Mouse (Mus musculus) layer of hippocampus, postnatal 25 days (tissue): ENCODE measurements at regions not wholly inside any gene's neighbourhood (a gene's known extent, or its start where the extent isn't known, plus 50 kb on each side); places are given as distances from the start of the nearest gene placed in this dataset.
"Not testable (repeated sequence)": the region's sequence is repeated elsewhere in the genome, so short reads cannot be mapped to it uniquely, and the experiment has no call there.

Experiments
- DNase-seq, 2 experiments: peaks; one replicate each; pipeline ENCODE4 v3.0.0; 2022; ENCODE audit warnings: mixed read lengths in 2 of 2, low spot score in 1 of 2; ENCODE audit errors: extremely low spot score in 1 of 2

- no peak for DNase-seq
Measured at GRCm38 (mm10) chr15:91916946-91917345, 78.9 kb downstream of the Smgc start.

DNA sequence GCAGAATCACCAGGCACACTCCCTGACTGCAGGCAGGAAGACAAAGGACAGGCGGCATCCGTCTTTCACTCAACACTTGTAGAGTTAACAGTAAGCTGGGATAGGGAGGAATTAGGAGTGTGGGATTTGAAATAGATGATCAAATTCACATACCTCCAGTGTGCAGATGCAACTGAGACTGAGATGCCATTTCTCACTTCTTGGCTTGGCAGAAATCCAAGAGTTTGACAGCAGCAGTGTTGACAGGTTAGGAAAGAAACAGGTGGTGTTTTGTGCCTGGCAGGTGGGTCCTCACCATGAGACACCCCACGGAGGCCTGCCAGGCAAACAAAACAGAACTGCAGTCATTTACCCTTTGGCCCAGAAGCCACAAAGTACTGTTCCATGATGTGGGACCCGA is 79.8 kb downstream of the Smgc start:
- no peak for DNase-seq

- no peak for DNase-seq
Measured at GRCm38 (mm10) chr15:91924542-91924941, 86.5 kb downstream of the Smgc start.

GRCm38 (mm10) chr15:91927492-91927891 is 89.4 kb downstream of the Smgc start:
- DNase-seq: peak in 1 of 2 experiments; percentile 16

- no peak for DNase-seq
Measured at GRCm38 (mm10) chr15:91928511-91928910, 90.4 kb downstream of the Smgc start.

DNA sequence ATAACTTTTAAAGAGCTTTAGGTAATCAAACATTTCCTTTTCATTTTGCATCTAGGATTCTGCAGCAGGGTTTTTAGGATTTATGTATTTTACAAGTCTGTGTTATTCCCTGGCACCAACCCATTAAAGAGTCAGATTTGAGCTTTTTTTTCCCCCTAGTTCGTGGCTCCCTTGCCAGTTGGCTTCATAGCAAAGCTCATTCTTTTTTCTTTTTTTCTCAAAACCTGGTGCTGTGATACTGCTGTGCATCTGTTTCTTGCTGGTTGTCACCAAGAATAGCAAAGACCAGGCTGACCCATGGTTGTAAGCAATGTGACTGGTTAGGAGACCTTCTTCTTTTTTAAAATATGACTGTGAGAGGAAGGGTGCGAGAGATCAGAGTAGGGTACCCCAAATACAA is 93.7 kb upstream of the Cntn1 start:
- no peak for DNase-seq

- DNase-seq: no peak
Measured at GRCm38 (mm10) chr15:91965172-91965571, 85.8 kb upstream of the Cntn1 start.

- peak; percentile 67 to 90 for DNase-seq
Measured at GRCm38 (mm10) chr15:91969378-91969777, 81.6 kb upstream of the Cntn1 start.

DNA sequence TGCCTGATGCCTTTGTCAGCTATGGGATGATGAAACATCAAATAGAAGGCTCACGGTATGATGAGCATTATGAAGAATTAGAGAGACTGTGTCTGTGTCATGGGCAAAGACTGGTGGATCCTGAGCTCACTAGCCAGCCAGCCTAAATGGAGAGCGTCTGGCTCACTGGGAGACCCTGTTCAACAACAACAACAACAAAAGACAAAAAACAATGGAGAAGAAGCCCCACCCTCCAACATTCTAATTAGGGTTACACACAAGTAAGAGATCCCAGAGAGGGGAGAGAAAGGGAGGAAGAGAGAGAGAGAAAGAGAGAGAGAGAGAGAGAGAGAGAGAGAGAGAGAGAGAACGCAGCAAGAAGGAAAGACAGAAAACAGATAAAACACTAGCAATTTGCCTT is 79.6 kb upstream of the Cntn1 start:
- DNase-seq: no peak

DNA sequence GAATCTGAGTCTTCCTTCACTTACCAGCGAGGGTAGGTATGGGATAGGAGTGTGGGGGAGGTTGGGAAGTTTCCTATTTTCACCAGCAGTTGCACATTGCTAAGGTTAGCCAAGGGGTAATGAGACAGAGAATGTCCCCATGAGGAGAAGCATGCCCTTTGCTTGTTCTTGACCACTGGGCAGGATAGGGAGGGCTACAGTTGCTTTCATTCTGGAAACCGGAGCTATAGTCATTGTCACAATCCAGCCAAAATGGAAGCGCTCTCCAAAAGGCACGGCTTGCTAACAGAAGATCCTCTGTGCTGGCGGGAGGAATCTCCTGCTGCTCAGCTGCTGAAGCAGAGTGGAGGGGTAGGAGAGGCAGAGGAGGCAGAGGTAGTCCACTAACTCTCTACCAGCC is 79.1 kb upstream of the Cntn1 start:
- no peak for DNase-seq

- DNase-seq: no peak
Measured at GRCm38 (mm10) chr15:91975606-91976005, 75.4 kb upstream of the Cntn1 start.

- DNase-seq: not testable (repeated sequence)
Measured at GRCm38 (mm10) chr15:91983186-91983585, 67.8 kb upstream of the Cntn1 start.

DNA sequence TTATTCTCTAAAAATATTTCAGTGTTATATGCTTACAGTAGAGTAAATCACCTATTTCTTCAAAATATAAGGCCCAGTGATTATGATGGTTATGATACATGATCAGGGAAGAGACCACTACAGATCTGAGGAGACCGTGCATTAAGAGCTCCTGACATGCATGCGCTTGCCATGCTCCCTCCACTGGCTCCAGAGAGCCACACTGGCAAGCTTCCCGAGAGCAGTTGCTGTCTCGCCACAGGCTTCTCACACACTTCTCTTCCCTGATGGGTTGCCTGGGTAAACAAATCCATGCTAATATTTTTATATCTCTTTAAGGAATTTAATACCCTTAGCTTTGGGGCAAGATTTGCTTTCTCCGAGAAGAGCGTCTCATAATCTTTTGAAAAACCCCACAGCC is 50.9 kb upstream of the Cntn1 start:
- no peak for DNase-seq
